Mouse (Mus musculus) c-Kit-positive CD71-positive TER-119-positive erythroid progenitor cells, embryonic 14.5 days (primary cell): ENCODE results near the gene Baz2b.
"Not testable (repeated sequence)": the region's sequence is repeated elsewhere in the genome, so short reads cannot be mapped to it uniquely, and the experiment has no call there.

Experiments used
- DNase-seq: peaks from one replicate; pipeline ENCODE4 v3.0.0-alpha.2; 2013; ENCODE audit warnings: low spot score

The Baz2b gene

DNA sequence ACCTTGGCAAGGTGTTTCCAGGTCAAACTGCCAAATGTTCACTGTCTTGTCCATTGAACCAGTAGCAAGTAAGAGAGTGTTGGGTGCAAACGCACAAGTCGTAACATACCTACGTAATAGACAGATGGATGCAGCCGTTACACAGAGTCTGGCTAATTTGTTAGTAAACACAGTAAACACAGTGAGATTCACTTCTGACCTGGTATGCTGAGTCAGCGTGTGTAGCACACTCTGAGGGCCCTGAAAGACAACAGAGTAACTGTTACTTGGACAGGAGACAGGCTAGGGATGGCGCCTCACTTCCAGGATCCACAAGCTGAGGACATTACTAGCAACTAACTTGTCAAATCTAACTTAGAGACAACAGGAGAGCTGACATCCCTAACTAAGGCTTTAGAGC lies 347.0 kb downstream of the Baz2b start:
- no peak for DNase-seq

DNA sequence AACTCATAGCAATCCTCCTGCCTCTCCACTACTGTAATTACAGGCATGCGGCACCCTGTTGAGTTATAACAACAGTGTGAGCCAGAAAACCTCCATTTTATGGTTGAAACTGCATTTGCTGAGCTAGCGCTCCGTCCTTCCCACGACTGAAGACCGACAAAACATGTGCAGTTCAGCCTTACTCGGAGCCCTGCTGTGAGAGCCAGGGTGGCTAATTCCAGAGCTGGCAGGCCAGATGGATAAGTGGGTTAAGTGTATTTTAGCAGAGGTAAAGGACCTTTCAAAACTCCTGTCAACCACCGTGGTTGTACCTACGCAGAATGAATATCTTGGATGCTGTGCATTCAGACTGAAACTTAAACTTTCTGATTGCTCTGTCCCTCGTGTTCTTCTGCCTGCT lies 355.3 kb downstream of the Baz2b start:
- DNase-seq: no peak

DNA sequence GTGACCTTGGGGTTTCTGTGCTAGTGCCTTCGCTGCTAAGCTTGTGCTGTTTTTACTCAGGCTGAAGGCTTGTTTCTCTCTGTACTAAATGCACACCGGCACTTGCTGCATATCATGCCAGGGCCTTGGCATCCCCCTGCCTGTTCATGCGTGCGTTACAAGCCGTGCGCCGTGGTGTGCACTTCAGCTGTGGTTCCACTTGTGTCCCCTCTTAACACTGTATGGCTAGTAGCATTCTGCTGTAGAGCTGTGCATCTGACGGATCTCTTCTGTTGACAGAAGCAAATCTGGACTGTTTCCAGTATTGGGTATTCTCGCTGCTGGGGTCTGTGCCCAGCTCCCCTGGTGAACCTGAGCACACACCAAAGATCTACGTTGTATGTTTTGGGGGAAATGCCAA lies 356.1 kb downstream of the Baz2b start:
- DNase-seq: no peak

DNA sequence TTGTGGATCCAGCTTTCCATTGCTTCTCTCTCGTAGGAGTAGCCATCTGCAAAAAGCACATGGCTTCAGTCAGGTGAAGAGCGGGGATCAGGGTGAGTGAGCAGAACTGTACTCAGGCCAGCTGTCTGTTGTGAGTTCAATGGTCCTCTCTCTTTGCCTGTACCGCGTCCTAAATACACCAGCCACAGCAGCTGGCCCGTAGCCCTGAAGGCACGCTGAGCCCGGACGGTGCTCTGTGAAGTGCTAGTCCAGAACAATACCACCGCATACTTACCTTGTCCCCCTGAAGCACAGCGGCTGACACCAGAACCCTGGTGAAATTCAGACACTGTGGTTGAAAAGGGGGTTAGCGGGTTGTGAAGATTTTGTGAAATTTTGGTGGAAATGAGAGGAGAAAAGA lies 356.7 kb downstream of the Baz2b start:
- DNase-seq: no peak

DNA sequence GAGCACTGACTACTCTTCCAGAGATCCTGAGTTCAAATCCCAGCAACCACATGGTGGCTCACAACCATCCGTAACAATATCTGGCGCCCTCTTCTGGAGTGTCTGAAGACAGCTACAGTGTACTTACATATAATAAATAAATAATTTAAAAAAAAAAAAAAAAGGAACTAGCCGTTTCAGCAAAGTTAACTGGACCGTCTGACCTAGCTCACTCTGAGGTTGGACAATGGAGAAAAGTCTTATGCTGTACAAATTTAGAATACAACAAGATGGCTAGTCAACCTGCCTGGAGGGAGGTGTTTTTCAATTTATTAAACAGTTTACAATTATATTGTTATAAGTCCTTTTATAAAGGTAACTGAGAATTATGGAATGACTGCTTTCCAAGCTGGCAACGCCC lies 357.8 kb downstream of the Baz2b start:
- not testable (repeated sequence) for DNase-seq
